Mouse (Mus musculus): ENCODE measurements around the gene Hrasls. TPM values are rescaled to one million over a fixed set of nuclear protein-coding genes. Genes with fewer than 3 reads are reported as not detected.

Gene Hrasls
- 1 to 10 TPM in 1 of 2 experiments, under 1 TPM in 1; 0.11 to 1.8 TPM for polyA plus RNA-seq (2017; shearing (Covaris generic))

GRCm38 (mm10) chr16:29209605-29210411 is at the start of gene Hrasls:
Hrasls (plus strand) TSS chr16:29209695.

Other genes with a start within 250 kb of the Hrasls start
- under 1 TPM in 1 of 2 experiments, not detected in 1; 0.18 TPM for gene Atp13a5, start 169.0 kb downstream of the Hrasls start, polyA plus RNA-seq (2017; shearing (Covaris generic))